Mouse (Mus musculus) cerebellum, adult 11-12 months (tissue): ENCODE measurements around the gene Gipc3.

ENCODE experiments used
- DNase-seq: peaks from one replicate; pipeline ENCODE4 v3.0.0; 2022

Gipc3 gene

DNA sequence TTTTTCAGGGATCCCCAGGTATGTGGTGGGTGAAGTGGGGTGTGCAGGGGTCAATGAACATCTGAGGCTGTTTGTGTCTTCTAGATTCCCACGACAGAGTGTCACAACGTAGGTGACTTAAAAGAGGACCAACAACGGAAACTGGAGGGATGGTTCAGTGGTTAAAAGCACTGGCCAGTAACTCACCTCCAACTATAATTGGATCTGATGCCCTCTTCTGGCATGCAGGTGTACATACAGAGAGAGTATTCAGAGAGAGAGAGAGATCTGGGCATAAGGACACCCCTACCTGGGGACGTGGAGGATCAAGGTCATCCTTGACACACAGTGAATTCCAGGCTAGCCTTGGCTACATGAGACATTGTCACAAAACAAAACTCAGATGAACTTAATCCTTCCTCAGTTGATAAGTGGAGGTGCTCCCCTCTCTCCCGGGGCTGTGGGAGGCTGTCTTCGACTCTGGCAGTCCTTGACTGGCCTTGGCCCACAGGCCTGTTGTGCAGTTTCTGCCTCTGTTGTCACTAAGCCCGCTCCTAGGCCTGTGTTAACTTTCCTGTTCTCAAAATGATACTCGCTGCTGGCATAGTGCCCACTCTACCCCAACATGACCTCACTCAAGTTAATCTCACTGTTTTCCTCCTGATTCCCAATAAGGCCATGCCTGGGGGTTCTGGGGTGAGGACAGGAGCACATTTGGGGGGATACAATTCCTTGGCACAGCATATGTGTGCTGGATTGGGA is 1.5 kb upstream of the Gipc3 start:
- peak; percentile 18 for DNase-seq

DNA sequence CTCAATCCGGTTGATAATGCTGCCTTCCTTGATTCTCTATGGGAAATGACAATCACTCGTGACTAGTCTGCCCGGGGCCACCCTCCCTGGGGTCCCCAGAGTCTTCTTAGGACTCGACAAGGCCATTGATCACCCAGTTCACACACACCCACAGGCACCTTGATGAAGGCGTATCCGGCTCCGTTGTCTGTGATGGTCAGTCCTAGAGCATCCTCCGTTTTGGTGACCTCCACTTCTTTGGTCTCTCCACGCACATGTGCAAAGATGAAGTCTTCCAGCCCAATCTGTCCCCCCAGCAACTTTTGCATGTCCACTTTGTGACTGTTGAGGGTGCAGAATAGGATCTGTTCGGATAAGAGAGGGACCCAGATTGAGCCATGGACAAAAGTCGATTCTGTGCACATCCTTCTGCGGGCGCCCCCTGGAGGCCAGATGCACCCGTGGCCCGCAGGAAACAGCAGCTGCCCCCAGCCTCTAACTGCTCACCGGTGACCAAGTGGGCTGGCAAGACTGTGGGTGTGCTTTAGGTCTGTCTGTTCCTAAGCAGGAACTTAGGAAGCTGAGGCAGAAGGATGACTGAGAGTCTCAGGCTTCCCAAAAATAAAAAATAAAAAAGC is 1.6 kb downstream of the Gipc3 start:
- DNase-seq, result peak; percentile 42

DNA sequence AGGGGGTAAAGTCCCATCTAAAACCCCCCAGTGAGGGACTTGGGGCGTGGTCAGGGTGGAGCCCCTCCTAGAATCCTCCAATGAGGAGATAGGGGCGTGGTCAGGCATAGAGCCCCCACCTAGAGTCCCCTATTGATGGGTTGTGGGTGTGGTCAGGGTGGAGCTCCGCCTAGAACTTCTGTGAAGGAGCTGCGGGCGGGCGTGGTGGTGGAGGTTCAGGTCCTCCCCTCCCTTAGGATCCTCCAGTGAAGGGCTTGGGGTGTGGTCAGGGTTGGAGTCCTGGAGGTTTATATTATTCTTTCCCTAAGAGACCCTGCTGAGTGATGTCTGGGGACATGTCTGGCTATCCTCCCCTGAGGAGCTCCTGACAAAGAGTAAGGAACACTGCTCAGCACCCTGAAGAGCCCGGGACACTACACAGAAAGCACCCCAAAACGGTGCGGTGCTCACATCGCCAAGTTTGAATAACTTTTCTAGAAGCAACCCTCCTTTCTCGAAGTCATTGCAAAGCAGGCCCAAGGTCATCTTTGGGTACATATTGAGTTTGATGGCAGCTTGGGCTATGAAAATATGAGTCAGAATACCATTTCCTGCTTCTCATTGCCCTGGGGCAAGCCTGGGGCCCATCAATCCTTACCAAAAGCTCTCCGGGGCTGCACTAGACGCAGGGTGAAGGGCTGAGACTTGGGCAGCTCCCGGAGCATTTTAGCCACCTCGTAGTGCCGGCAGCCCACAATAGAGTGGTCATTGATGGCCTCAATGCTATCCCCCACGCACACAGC is 2.3 kb downstream of the Gipc3 start:
- peak; percentile 26 for DNase-seq

DNA sequence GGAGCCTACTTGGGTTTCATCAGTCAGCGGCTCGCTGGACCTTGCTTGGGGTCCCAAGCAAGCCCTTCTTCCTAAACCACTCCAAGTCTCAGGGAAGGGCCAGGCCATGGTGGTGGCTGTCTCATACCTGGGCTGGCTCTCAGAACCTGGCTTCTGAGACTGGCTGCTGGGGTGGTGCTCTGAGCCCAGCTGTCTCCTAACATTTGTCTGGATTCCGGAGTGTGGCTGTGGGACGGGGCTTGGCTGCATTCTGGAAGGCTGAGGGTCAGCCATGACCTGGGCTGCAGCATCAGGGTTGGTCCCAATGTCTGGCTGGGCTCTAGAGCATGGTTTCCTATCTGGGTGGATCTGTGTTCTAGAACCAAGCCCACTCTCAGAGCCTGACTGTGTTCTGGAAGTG is 6.5 kb downstream of the Gipc3 start:
- no peak for DNase-seq

DNA sequence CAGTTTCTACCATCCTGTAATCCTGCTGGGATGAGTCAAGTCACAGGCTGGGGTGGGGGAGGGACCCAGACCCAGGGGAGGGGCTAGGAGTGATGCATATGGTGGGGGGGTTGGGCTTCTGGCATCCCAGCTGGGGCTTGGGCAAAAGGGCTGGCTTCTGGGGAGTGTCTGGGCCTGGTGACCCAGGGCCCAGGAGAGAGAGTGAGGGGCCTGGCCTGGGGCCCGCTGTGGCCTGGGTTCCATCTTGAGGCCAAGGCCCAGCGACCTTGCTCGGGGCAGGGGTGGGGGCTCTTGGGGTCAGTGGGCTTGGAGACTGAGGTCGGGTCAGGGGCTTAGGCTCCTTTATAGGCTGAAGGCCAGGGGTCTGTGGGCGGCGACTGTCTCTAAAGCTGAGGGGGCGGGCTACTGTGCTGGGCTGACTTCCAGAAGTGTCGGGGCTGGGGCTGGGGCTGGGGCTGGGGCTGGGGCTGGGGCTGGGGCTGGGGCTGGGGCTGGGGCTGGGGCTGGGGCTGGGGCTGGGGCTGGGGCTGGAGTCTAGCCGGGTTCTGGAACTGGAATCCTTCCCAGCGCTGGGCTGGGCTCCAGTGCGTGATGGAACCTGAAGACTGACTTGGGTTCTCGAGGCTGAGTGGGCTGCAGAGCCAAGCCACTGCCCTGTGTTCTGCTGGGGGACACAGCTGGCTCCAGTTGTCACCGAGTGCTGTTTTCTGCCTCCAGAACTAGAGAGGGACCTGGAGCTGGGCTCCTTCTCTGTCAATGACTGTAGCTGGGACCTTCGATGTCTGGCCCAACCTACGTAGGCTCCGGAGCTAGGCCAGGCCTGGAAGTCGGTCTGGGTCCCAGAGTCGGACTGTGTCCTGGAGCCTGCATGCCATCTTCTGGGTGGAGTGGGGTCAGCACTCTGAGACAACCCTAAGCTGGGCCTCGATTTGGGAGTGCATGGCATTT is 7.4 kb downstream of the Gipc3 start:
- no peak for DNase-seq

DNA sequence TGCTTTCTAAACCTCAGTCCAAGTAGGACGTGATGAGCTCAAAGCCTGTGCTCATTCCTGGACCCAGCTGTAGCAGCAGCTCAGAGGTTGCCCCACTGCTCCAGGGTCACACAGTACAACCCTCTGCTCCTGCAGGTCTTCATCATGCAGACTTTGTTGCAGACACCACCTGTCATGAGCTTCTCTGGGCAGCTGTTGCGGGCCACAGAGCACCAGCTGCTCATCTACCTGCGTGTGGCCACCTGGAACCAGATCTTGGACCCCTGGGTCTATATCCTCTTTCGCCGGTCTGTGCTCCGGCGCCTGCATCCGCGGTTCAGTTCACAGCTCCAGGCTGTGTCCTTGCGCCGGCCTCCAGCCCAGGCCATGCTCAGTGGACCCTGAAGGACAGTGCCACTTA is 8.7 kb downstream of the Gipc3 start:
- DNase-seq, result no peak

DNA sequence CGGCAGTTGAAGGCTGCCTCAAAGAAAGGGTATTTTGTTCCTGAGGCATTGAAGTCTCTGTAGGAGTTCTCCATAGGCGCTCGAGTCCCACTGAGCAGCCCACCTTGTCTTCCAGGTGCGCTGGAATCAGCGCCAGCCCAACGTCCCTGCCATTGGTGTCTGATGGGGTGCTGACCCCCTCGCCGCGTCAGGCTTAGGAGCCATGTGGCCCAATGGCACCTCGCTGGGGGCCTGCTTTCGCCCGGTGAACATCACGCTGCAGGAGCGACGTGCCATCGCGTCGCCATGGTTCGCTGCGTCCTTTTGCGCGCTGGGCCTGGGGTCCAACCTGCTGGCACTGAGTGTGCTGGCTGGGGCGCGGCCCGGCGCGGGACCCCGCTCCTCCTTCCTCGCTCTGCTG is 10.8 kb downstream of the Gipc3 start:
- no peak for DNase-seq

DNA sequence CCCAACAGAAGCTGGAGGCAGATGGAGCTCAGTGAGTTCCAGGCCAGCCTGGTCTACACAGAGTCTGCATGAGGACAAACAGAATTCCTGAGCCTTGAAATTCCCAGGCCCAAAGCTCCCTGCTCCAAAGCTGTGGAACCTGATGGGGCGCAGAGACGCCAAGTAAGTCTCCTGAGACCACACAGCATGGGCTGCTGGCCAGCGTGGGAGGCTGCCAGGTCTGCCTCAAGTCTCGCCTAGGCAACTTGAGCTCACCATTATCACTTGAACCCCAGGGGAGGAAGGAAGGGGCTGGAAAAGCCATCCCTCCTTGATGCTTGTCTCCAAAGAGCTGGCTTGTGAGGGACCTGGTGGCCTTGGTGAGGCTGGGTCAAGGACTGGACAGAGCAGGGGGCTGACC is 13.1 kb downstream of the Gipc3 start:
- no peak for DNase-seq

DNA sequence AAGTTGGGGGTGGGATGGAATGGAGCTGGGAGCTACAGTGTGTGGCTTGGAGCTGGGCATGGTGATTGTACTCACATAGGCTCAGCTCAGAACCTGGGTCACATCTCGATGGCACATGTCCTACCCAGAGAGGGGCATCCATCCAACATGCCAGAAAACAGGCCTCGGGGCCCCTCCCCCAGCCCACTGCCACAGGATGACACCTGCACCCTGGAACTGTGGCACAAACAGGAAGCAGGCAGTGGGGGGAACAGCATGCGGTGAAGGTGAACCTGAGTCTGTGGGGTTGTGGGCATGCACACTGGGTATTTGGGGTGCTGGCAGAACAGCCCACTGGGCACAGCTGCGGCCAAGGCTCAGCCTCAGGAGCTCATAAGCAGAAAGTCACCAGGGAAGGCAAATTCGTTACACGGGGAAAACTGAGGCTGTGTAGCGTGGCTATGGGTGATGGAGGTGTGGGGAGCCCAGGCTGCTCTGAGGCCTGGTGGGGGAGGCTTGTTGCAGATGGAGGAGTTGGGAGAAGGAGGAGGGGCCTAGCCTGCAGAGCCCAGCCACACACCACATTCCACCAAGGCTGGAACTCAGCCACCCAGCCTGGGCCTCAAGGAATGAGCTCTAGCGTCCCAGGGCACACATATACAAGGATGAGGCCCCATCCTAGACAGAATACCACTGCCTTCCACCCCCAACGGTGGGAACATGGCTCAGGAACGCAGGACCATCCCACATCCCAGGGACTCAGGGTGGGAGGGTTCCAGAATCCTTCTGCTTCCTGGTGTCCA is 13.7 kb downstream of the Gipc3 start:
- no peak for DNase-seq

DNA sequence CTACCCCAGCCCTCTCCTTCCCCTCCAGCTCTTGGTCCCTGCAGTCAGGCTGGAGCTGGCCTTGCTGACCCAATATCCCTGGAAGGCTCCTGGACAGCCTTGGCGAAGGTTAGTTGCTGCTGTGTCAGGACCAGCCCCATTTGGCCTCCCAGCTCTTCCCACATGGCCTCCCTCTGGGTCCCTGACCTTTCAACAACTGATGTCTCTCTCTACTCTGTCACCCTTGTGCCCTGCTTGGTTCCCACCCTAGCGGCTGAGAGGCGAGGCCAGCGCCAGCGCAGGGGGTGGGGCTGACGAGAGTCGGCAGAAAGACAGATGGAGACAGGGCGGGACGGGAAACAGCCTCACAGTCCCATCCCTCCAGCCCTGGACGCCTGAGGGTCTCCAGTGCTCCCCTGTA is 14.7 kb downstream of the Gipc3 start, which contains the start of gene Tbxa2r:
Tbxa2r (plus strand) TSS at position 346 of the 400 bp plus-strand sequence.
- DNase-seq, result no peak

DNA sequence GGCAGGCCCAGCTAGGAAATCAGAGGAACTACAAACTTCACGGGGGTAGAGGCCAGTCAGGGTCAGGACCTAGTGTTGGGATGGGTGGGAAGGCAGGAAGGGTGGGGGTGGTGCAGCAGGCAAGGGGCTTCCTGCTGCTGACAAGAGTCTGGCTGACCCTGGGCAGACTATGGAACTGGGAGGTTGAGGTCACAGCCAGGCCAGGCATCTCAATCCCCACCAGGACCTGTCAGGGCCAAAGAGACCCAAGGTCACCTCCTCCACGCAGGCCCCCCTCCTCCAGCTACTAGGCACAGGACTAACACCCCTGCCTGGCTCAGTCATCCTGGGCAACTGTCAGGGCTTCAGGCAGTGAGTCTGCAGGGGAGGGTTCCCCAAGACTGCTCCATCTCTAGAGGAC is 15.1 kb downstream of the Gipc3 start:
- no peak for DNase-seq

DNA sequence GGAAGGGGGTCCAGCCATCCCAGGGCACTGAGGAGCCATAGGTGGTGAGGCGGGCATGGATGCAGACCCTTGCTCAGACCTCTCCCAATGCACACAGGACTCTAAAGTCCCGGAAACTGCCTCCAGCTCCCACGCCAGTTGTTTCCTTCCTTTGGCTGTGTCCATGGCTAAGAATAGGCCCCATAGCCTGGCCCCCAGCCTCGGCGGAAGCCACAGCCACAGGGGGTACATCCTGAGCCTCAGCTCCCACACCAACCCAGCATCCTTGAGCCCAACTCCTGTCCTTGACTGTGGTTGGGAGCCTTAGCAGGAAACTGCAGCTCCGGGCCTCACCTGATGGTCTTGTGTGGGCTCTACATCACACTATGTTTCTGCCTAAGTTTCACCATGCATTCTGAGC is 16.2 kb downstream of the Gipc3 start:
- DNase-seq, result no peak

DNA sequence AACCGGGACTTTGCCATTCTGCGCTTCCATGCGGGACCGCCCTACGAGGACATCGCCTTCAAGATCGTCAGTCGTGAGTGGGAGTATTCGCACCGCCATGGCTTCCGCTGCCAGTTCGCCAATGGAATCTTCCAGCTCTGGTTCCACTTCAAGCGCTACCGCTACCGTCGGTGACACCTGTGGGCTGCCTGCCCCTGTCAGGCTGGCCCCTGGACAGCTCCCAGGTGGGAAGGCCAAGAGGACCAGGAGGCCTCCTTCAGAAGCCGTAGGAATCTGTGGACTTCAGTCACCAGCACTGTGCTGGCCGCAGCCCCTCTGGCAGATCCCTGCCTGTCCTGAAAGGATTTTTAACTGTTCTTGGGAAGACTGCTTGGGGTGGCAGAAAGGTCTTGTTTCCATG is 17.3 kb downstream of the Gipc3 start:
- peak; percentile 34 for DNase-seq

DNA sequence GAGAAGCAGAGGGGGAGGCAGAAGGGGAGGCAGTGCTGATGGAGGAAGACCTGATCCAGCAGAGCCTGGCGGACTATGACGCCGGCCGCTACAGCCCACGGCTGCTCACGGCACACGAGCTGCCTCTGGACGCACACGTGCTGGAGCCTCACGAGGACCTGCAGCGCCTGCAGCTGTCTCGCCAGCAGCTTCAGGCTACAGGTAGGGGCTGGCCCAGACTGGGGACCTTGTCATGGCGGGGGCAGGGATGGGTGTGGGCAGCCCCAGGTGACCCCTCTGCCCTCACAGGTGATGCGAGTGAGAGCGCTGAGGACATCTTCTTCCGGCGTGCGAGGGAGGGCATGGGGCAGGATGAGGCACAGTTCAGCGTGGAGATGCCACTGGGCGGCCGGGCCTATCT is 17.9 kb downstream of the Gipc3 start:
- DNase-seq, result peak; percentile 46

DNA sequence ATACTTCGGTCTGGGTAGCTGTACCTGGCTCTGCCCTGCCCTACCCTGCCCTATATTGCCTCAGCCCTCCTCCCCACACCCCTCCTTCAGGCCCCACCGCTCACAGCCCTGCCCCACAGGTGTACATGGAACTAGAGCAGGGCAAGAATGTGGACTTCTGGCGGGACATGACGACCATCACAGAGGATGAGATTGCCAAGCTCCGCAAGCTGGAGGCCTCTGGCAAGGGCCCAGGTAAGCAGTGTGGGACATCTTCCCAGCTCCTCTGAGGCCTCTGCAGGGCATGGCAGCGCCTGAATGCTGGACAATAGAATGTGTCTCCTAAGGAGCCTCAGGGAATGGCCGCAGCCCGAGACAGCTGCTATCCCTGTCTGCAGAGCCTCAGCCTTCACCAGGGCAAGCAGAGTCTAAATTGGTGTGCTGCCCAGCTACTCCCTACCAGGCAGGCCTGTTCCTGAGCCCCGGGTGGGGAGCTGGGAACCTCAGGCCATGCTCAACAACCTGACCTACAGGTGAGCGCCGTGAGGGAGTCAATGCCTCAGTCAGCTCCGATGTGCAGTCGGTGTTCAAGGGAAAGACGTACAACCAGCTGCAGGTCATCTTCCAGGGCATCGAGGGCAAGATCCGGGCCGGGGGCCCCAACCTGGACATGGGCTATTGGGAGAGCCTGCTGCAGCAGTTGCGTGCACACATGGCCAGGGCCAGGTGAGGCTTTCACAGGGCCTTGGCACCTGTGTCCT is 19.1 kb downstream of the Gipc3 start:
- peak; percentile 43 for DNase-seq

DNA sequence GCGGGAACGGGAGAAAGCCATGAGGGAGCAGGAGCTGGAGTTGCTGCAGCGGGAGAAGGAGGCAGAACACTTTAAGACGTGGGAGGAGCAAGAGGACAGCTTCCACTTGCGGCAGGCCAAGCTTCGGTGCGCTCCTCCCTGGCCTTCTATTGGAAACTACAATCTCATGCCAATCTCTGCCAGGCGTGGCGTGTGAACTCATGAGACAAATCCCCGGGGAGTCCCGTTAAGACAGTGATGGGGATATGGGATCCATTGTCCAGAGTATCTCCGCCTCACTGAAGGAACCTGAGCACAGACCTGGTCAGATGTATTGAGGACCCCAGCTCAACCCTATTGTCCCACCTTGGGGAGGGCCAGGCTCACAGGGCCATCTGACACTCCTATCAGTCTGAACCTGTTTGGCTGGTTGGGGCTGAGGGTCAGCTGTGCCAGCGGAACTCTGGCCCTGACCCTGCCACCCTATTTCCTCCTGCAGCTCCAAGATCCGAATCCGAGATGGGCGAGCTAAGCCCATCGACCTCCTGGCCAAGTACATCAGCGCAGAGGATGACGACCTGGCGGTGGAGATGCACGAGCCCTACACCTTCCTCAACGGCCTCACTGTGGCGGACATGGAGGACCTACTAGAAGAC is 19.8 kb downstream of the Gipc3 start:
- peak; percentile 57 for DNase-seq

DNA sequence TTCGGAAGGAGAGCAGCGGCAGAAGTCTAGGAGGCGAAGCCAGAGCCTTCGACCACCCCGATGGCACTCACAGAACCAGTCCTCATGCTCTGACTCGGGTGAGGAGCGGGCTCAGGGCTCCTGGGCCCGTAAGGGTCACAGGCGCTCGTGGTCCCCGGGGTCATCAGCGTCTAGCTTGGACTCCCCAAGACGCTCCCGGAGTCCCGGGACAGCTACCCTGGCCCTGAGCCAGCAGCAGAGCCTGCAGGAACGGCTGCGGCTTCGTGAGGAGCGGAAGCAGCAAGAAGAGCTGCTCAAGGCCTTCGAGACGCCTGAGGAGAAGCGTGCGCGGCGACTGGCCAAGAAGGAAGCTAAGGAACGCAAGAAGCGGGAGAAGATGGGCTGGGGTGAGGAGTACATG is 20.6 kb downstream of the Gipc3 start:
- DNase-seq, result peak; percentile 77

DNA sequence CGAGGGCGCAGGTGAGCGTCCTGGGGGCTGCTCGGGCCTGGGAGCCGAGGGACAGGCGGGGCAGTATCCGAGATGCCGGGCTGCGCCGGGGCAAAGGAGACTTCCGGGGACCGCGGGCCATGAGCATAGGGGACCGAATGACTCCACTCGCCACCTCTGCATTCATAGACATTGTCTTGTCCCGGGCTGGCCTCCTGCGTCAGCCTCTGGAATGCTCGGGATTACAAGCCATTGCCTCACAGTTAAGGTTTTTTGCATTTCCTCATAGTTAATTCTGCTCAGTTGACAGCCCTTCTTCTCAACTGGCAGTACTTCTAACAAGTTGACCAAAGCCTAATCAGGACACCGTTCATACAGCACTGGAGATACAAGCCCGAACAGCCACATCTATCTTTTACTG is 21.6 kb downstream of the Gipc3 start:
- DNase-seq, result no peak

DNA sequence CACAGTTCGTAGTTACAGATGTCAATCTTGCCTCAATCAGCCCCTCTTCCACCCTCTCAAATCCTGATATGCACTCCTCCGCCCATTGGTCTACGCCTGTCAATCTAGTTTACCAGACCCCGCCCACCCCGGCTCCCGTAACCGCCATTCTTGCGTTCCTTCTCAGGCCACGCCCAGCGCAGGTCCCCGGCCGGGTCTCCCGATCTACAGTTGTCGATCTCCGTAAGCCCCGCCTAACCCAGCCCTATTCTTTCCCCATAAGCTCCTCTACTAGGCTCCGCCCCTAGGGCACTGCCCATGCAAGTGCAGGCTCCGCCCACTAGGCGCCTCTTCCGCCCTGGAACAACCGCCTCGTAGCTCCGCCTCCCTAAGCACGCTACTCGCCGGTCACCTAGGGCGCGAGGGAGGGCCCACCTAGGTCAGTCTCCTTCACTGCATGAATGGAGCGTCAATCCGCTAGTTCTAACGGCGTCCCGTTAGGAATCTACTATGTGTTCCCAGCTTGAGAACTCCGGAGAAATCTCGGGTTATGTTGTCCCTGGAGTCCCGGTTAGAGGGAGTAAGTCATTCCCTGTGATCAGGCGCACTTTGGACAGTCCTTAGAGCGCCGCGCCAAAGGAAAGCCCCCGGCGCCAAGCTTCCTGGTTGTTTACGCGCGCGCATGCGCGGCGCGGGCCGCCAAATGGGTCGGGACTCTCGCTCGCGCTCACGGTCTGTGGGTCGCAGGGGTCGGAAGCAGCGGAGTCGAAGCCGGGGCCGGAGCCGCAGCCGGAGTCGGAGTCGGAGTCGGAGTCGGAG is 22.3 kb downstream of the Gipc3 start, which contains the start of gene Cactin:
Cactin (plus strand) TSS at position 554 of the 798 bp plus-strand sequence.
- DNase-seq, result peak; percentile 100
